Mouse (Mus musculus) right cerebral cortex, postnatal 10 days (tissue): ENCODE data around the gene Sept9.

ENCODE experiments used
- DNase-seq, 2 experiments: peaks; one replicate each; pipeline ENCODE4 v3.0.0; 2021; ENCODE audit warnings: low spot score in 2 of 2

Sept9 gene

DNA sequence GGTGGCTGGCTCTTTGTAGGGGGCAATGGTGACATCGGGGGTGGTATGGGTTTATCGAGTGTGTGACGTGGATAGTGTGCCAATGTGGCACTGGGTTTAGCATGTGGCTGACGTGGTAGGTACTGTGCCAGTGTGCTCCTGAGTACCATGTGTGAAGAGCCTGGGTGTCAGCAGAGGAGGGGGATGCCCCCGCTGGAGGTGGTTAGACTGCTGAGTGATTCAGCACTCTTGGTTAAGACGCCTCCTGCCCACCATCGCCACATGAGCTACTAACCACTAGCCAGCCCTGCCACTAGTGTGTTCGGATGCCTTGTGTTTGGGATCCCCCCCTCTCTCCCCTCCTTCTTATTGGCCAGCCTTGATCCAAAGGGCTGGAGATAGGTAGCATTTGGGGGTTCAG lies 21.3 kb downstream of the Sept9 start:
- DNase-seq: no peak

DNA sequence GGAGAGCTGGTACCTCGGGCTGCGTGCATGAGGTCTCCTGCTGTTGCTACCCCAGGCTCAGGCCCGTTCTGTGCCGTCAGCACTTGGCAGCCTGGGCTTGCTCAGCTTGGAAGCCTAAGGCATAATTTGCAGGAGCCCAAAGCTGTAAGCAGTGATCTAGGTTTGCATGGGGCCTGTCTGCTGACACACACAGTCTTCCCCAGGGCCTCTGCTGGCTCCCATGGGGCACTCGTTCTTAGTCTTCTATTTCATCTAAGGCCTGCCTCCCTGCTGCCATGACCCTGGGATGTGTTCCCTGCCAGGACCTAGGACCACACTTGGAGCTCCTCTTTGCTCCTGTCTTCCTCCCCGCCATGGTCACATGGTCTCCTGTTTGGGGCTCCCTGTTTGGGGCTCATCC lies 21.7 kb downstream of the Sept9 start:
- DNase-seq: no peak

DNA sequence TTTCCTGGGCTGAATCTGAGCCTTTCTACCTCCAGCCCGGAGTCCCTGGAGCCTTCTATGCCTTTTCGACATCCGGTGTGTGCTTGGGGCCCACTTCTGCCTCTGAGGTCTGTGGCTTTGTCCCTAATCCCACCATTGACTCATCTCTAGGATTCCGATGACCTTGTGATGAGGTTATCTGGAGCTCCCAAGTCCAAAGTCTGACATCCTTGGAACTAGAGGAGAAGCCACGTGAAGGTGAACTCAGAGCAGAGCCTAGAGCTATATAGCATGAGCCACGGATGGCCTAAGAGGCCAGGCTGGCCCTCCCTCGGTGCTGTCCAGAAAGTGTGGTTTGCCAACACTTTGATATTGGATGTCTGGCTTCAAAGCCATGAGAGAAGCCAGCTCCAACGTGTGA lies 23.4 kb downstream of the Sept9 start:
- DNase-seq: no peak

DNA sequence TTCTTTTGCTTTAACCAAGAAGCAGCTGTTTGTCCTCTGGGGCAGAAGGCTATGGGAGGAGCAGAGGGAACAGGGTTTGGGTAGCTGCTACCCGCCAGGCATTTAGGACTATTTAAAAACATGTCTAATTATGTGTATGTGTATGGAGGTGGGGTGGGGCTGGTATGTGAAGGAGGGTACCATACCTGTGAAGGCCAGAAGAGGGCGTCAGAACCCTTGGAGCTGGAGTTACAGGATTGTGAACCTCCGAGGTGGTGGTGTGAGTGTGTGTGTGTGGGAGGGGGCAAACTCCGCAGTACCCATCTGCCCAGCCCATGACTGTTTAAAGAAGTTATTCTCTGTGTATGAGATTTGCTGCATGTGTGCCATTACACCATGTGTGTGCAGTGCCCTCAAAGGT lies 25.3 kb downstream of the Sept9 start:
- no peak for DNase-seq

DNA sequence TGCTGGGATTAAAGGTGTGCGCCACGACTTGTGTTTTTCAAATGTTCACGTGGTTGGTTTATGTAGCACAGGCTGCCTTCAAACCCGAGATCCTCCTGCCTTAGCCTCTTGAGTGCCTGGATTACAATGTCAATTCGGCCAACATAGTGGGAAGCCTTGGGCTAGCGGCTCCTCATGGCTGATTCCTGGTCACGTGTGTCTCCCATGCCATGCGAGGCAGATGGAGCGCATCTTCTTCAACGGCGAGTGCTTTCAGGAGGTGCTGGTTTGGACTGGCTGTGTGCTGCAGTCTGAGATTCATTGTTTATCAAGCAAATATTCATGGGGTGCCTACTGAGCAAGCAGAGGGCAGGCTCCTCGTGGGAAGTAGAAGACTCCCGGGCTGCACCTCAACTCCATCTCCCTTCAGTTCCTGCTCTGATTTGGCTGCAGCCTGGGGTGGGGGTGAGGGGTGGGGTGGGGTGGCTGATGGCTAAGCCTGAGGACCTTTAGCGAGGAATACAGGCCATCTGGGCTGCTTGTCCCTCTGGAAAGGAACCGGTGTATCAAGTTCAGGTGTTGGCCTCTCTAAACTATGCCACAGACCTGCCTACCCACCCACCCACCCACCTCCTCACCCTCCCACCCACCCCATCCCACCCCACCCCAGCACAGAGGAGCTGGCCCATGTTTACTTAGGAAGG lies 26.2 kb downstream of the Sept9 start:
- DNase-seq: no peak

DNA sequence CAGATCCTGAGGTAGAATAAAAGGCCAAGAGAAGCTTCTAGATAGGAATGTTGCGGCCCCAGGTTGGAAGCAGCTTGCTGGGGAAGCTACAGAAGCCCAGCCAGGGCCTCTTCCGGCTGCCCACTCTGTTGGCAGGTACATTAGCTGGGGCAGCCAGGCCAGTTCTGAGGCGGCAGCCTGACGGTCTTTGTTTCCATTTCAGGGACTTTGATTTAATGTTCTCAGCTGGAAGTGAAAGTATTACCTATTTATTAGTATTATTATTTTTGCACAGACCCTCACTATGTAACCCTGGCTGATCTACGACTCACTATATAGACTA lies 26.7 kb downstream of the Sept9 start:
- no peak for DNase-seq

DNA sequence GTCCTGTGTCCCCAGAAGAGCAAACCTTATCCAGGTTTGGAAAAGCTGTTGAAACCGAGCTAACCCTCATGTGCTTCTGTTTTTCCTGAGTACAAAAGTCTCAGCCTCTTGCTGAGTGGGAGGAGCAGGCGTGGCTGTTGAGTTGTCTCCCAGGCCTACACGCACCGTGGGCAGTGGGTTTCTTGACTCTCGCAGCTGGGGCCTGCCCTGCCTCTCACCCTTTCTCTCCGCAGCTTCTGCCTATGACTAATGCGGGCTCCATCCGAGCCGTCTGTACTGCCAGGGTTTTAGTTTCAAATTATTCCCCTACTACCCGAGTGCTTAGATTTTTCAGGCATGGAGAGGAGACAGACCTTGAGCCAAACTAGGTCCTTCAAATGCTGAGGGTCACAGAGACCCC lies 28.7 kb downstream of the Sept9 start:
- DNase-seq: no peak

DNA sequence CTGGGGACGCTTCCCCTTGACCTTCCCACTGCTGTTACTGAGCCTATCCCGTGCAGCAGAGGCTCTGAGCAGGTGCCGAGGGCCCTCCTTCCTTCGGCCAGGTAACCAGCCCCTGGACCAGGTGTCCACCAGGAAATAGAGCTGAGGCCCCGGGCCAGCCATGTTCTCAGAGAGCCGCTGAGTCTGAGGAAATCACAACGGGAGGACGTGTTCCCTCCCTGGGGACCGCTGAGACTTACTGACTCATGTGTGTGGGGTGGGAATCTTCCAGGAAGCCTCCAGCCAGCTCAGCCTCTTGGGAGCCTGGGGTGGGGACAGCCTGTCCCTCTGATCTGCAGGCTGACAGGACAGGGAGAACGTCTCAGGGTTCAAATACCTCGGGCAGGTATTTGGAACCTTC lies 32.1 kb downstream of the Sept9 start:
- DNase-seq: no peak

DNA sequence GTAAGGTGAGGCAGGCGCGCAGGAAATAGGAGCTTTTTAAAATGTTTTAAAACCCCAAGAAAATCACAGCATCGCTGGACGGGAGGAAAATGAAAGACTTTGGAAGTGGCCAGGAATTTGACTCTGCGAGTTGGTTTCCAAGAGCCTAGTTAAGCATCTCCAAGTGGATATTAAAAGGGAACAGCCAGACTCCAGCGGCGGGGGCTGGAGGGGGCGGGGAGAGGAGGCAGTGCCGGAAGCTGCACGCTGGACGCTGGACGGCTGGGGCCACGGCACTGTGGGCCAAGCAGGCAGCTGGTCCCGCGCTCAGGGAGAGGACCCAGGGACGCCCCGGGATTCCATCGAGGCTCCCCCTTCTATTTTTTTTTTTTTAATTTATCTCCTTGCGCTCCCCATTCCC lies 32.6 kb downstream of the Sept9 start:
- DNase-seq: no peak

DNA sequence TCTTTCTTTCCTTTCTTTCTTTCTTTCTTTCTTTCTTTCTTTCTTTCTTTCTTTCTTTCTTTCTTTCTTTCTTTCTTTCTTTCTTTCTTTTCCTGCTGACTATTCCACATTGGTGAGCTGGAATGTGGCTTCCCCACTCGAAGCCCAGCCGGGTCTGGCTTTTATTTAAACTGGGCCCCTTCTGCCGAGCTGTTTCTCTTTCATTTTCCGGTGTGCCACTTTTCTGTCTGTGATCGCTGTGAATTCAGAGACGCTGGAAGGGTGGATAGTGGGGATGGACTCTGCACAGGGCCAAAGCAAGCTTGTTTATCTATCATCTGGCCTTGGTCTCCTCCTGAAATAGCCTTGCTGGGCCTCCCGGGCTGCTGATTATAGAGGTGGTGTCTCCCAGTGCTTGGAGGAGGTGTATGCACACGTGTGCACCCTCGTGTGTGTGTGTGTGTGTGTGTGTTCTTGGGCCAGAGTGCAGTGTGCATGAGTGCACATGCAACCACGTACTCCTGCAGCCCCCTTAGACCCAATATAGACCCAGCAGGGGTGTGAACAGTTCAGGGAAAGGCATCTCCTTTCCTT lies 33.5 kb downstream of the Sept9 start:
- no peak for DNase-seq

DNA sequence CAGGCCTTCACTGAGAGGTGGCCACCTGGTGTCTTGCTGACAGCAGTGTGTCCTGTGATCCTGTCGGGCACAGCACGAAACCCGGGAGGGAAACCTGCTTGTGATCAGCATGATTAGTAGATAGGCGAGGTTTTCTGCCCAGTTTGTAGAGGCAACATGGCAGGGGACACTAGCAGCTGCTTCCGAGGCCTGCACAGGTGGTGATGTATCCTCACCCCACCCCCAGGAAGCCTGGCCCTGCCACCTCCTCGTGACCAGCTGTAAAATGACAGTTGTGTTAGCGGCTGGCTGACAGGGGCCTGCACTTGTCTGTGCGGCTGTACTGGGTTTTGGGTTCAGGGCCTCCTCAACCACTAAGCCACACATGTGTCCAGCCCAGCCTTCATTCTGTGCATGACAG lies 34.4 kb downstream of the Sept9 start:
- DNase-seq: no peak

DNA sequence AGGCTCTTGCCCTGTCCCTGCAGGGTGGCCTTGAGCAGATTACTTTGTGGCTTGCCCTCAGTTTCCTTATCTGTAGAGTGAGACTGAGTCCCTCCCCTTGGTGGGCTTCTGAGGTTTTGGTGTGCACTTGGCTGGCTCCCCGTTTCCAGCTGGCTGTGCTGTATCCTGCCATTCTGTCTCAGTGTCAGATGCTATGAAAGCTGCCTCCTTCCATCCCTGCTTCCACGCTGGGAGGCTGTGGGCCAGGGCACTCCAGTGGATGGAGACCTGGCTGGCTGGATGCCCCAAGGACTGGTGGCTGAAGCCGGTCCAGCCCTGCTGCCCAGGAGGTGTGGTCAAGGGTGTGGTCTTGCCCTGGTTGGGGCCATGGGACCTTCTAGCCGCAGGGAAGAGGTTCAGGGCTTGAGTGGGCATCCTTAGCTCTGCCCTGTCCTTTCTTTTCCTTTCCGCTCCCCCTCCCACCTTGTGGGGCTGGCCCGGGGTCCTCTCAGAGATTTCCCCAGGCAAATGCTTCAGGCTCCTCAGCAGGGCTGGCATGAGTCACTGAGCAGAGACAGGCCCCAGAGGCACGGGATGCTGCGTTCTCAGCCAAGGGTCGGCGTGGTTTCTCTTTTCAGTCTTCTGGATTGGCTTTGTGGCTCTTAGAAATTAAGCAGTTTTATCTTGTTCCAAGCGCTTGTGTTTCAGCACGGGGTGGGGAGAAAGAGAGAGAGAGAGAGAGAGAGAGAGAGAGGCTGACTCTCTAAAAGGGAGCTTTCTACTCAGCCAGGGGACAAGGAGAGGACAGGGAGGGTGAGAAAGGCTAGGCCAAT lies 35.8 kb downstream of the Sept9 start:
- DNase-seq: no peak

DNA sequence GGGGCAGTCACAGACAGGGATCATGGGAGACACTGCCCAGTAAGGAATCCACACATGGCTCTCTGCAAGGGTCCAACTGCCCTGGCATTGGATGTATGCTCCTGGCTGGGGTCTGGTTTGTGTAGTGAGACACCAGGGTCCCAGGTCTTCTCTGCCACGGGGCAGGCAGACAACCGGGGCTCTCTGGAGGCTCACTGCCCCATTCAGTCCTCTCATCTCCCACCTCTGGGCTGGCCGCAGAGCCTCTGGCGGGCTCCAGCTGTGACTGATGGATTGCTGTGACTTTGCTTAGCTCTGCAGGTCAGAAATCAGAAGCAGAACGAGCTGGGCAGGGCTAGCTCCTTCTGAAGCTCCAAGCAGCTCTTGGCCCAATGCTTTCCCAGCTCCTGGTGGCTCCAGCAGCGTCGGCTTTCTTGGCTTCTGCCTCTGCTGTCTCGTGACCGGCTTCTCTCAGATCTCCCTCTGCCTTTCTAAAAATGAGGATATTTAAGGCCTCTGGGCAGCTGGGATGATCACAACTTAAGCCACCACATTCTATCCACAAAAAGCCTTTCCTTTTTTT lies 36.5 kb downstream of the Sept9 start:
- peak in 1 of 2 experiments; percentile 62 for DNase-seq

DNA sequence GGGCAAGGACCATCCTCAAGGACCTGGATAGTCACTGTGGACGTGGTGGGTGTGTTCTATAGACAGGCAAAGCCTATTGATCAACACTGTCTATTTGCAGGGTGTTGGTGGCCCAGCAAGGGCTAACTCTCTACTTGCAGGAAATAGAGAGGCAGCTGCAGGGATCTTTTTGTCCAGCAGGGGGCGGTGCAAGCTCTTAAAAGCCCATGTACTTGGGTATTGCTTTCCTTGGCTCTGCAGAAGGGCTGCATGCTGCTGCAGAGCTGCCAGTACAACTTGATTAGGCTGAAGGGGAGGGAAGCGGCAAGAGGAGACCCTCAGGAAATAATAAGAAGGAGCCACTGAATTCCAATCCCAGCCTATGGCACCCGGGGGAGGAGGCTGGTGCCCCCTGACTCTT lies 38.7 kb downstream of the Sept9 start:
- peak; percentile 91 to 94 for DNase-seq

DNA sequence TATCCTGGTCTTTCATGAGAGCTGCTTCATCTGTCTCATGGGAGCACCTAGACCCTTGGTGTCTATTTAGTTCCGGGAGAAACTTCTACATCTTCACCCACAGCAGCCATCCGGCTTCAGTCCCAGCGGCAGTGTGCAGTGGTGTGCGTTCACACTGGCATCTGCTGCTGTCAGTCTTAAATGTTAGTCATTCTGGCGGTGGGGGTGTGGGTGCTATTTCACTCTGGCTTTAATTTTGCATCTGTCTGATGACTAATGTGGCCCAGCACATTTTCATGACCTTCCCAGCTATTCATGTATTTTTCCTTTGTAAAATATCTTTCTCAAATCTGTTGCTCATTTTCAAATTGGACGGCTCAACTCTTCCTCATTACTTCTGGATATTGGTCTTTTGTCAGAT lies 40.2 kb downstream of the Sept9 start:
- DNase-seq: no peak

DNA sequence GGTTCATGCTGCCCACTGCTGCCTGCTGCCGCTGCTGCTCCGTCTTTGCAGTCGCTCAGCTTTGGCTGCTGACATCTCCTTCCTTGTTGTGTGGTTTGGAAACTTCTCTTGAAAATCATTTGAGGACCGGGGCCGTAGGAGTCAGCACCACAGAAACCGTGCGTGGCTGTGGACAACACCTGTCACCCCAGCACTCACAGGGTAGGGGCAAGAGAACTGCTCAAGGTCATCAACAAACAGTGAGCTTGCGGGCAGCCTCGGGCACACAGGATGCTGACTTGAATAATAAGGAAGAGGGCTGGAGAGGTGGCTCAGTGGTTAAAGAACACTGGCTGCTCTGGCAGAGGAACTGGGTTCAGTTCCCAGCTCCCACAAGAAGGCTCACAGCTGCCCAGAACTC lies 40.9 kb downstream of the Sept9 start:
- DNase-seq: no peak

DNA sequence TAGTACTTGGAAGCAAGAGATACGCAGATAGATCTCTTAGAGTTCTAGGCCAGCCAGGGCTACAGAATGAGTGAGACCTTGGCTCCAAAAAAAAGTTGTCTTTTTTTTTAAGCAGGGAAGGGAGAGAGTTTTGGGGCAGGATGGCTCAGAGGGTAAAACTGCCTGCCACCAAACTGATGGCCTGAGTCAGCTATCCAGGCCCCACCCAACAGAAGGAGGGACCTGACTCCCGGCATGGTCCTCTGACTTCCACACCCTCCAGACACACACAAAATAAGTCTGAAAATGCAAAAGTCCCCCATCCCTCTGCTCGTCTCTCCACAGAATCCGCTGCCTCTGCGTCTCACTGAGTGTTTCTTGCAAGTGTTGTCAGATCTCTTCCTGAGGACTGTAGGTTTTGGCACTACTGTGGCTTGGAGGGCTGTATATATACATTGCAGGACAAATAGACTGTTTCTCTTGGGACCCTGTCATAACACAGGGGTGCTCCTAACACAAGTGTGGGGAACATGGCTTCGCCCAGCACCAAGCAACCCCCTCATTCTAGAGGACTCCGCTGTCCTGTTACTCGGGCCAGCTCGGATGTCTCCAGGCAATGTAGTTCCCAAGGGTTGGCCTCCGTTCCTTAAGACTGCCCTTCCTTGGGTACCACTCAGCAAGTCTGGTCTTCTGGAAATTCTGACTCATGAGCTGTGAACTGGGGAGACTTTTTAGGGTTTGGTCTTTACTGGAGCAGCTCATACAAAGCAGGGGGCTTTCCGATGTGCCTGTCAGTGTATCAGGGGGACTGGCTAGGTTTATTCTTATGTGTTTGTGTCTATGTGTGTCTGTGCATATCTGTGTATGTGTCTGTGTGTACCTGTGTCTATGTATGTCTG lies 41.6 kb downstream of the Sept9 start:
- no peak for DNase-seq

DNA sequence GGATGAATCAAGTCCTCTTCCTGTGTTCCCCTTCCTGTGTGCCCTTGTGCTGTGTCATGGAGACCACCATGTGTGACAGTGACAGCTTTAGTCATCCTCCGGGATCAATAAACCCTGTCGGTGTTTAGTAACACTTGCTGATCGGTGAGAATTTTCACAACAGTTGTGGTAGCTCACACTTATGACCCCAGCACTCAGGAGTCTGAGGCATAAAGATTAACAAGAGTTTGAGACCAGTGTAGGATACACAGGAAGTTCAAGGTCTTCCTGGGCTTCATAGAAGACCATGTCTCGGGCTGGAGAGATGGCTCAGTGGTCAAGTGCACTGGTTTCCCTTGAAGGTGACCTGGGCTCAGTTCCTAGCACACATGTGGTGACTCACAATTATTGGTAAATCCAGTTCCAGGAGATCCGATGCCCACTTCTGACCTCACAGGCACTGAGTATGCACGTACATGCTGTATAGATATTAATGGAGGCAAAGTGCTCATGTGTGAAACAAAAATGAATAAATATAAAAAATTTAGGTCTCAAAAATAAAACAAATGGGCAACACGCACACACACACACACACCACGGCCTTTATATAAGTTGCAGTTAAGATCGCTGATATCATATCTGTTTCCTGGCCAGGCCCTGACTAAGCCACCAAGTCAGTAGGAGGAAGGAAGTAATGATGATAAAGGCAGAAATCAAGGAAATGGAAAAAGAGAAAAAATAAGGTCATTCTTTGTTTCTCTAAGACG lies 43.1 kb downstream of the Sept9 start:
- no peak for DNase-seq

DNA sequence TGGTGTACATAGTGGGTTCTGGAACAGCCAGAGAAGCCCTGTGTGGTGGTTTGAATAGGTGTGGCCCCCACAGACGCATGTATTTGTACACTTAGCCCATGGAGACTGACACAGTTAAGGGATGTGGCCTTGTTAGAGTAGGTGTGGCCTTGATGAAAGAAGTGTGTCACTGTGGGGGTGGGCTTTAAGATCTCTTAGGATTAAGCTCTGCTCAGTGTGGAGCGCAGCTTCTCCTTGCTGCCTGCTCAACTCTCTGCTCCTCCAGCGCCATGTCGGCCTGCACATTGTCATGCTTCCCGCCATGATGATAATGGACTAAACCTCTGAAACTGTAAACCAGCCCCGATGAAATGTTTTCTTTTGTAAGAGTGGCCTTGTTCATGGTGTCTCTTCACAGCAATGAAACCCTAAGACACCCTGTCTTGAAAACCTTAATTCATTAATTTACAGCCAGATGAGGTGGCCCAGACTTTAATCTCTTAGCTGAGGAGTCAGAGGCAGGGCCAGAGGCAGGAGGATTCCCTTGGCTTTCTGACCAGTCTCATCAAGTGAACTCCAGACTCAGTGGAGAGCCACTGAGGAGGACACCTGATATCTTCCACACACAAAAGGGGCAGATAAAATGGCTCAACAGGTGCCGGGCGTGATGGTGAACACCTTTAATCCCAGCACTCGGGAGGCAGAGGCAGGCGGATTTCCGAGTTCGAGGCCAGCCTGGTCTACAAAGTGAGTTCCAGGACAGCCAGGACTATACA lies 44.3 kb downstream of the Sept9 start:
- no peak for DNase-seq

DNA sequence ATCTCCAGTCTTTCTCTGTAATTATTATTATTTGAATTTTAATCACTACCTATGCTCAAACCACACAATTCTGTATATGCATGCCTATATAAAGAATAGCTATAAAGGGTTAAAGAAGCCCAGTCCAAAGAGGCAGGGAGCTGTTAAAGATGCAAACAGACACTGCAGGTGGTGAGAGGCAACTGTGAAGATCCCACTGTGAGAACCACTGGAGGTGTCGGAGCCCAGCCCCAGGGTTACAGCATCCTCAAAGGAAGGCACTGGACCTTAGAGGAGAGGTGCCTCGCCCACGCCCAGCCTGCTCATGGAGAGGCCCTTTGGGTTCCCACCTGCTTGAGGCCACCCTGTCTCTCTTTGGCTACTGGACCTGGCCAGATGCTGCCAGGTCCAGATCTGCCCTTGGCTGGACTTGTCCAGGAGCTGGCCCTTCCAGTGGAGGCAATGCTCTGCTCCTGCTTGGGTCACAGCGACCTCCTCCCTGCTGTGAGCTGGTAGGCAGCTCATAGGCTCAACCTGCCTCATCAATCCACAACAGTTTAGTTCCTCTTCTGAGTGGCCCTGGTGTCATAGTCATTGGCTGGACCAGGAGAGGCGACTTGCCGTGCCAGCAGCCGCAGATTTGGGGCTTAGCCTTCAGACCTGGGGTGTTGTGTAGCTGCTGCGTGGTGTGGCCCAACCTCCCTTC lies 45.7 kb downstream of the Sept9 start:
- DNase-seq: no peak
